Mouse (Mus musculus) cerebellum, adult 2 months (tissue): ENCODE data around the gene Irak4. TPM values are rescaled to one million over a fixed set of nuclear protein-coding genes. Genes with fewer than 3 reads are reported as not detected.

Experiments
- DNase-seq, 2 experiments: peaks; one replicate each; pipeline ENCODE4 v3.0.0; 2021
- H3K27ac ChIP-seq: fragments of 200-500 bp; 2 replicates; pipeline ENCODE4 v1.5.1; 2012; ENCODE audit warnings: low read length, control low read depth, inconsistent platforms; ENCODE audit not compliant: insufficient read depth
- H3K27me3 ChIP-seq: fragments of 200-500 bp; 2 replicates; pipeline ENCODE4 v1.6.1; 2012; ENCODE audit warnings: inconsistent platforms, mild to moderate bottlenecking, low read length, moderate library complexity; ENCODE audit not compliant: control insufficient read depth, insufficient read depth
- H3K4me1 ChIP-seq: fragments of 200-500 bp; 2 replicates; pipeline ENCODE4 v1.6.1; 2011; ENCODE audit warnings: low read length; ENCODE audit not compliant: control insufficient read depth, insufficient read depth
- H3K4me3 ChIP-seq: fragments of 200-500 bp; replicated peaks from 2 replicates; pipeline ENCODE3; 2011; ENCODE audit warnings: mild to moderate bottlenecking, low read depth, low read length, control low read depth; ENCODE audit not compliant: insufficient read depth
- CTCF ChIP-seq: fragments of 200-500 bp; IDR thresholded peaks from 2 replicates; pipeline ENCODE4 v1.5.1; 2011; ENCODE audit warnings: low read depth, mild to moderate bottlenecking, control low read depth, low read length, moderate library complexity, borderline replicate concordance; ENCODE audit not compliant: insufficient read depth
- POLR2A ChIP-seq: fragments of 200-500 bp; IDR thresholded peaks from 2 replicates; pipeline ENCODE4 v1.6.1; 2011; ENCODE audit warnings: low read length, control low read depth, borderline replicate concordance; ENCODE audit not compliant: insufficient read depth
- WGBS: fragments of 180-500 bp; shearing (Covaris S2); methylation state at CpG from one replicate; pipeline ENCODE4 v1.1.7; 2018; 5-methylcytosine and 5-hydroxymethylcytosine counted together
- polyA plus RNA-seq: library from polyadenylated mRNA; depleted of rRNA; stranded (reverse); fragments of >200 nt; gene quantifications from 2 replicates; pipeline ENCODE4 v1.2.3, GENCODE M21; 2012

Irak4 gene
- polyA plus RNA-seq, 1 experiment, result 1.9 TPM

GRCm38 (mm10) chr15:94587826-94588715 is 44.6 kb downstream of the Irak4 start:
- Histone ChIP-seq H3K27me3 (no peaks in the 10 kb centered on the region), H3K4me3 (no peak overlapping the region), H3K27ac (no peak overlapping the region), H3K4me1 (no peaks in the 10 kb centered on the region)
- TF ChIP-seq CTCF (no peak), POLR2A (no peak)
- WGBS, result 88% methylated on average over 9 of the region's 9 CpGs
- DNase-seq, result no peak

- TF ChIP-seq POLR2A (peak; percentile 75), CTCF (no peak)
- peak within 1 kb of the TSS; percentile 75 for H3K4me3 ChIP-seq
- peak within 1 kb of the TSS; percentile 35; the same call in 1 of the 2 replicates for H3K27ac ChIP-seq
- whole genome bisulfite sequencing, result under 1% methylated on average over 68 of the region's 70 CpGs
- no peaks in the 10 kb centered on the region for H3K4me1 ChIP-seq
- no peaks in the 10 kb centered on the region for H3K27me3 ChIP-seq
- peak; percentile 98 for DNase-seq
Measured at GRCm38 (mm10) chr15:94589219-94590075, 46.0 kb downstream of the Irak4 start, which contains the start of gene Twf1. TSS of gene Twf1 (minus strand) at chr15:94589889.

- no peak for DNase-seq
- Histone ChIP-seq H3K4me1 (no peaks in the 10 kb centered on the region), H3K27me3 (no peaks in the 10 kb centered on the region), H3K27ac (no peak overlapping the region), H3K4me3 (peak overlapping the region; percentile 75)
- TF ChIP-seq POLR2A (no peak), CTCF (no peak)
- WGBS, result 12% methylated on average over 8 of the region's 8 CpGs
Measured at GRCm38 (mm10) chr15:94590083-94590482, 46.6 kb downstream of the Irak4 start.

GRCm38 (mm10) chr15:94591356-94591755 is 47.9 kb downstream of the Irak4 start:
- H3K4me3 ChIP-seq, result no peak overlapping the region
- H3K4me1 ChIP-seq, result no peaks in the 10 kb centered on the region
- no peak for TF ChIP-seq POLR2A
- no peak for TF ChIP-seq CTCF
- no peak for DNase-seq
- WGBS, result 96% methylated on average over 4 of the region's 4 CpGs
- no peak overlapping the region for H3K27ac ChIP-seq
- H3K27me3 ChIP-seq, result no peaks in the 10 kb centered on the region

GRCm38 (mm10) chr15:94593586-94593985 is 50.1 kb downstream of the Irak4 start:
- WGBS, result 84% methylated on average over 1 of the region's 1 CpGs
- no peak for DNase-seq

GRCm38 (mm10) chr15:94600145-94600707 is 56.8 kb downstream of the Irak4 start:
- Histone ChIP-seq H3K27ac (no peak overlapping the region), H3K27me3 (no peaks in the 10 kb centered on the region; the same call in 1 of the 2 replicates), H3K4me1 (0 out of 2 replicates have a peak, but pooled peaks cover 2% of the 10 kb centered on the region), H3K4me3 (no peak overlapping the region)
- no peak for TF ChIP-seq POLR2A
- no peak for TF ChIP-seq CTCF
- no peak for DNase-seq
- 40% methylated on average over 11 of the region's 11 CpGs for WGBS

More at GRCm38 (mm10) chr15:94593586-94593985, 50.1 kb downstream of the Irak4 start:
- Histone ChIP-seq H3K4me1 (no peaks in the 10 kb centered on the region), H3K27me3 (no peaks in the 10 kb centered on the region; the same call in 1 of the 2 replicates), H3K4me3 (no peak overlapping the region), H3K27ac (no peak overlapping the region)
- TF ChIP-seq POLR2A, result no peak
- TF ChIP-seq CTCF, result no peak

GRCm38 (mm10) chr15:94601339-94601738 is 57.9 kb downstream of the Irak4 start:
- H3K4me3 ChIP-seq, result no peak overlapping the region
- 23% methylated on average over 3 of the region's 3 CpGs for WGBS
- 0 out of 2 replicates have a peak, but pooled peaks cover 2% of the 10 kb centered on the region for H3K4me1 ChIP-seq
- H3K27me3 ChIP-seq, result no peaks in the 10 kb centered on the region; the same call in 1 of the 2 replicates
- peak; percentile 48 to 54 for DNase-seq
- no peak overlapping the region for H3K27ac ChIP-seq
- no peak for TF ChIP-seq POLR2A
- TF ChIP-seq CTCF, result peak; percentile 68
